Mouse (Mus musculus): Measurements from ENCODE around the gene Ramp3. TPM values are rescaled to one million over a fixed set of nuclear protein-coding genes. Genes with fewer than 3 reads are reported as not detected.

Ramp3 gene
- polyA plus RNA-seq, 1 experiment from 2014 or later = 10.4 TPM

GRCm38 (mm10) chr11:6679694-6680396 lies 21.5 kb downstream of the Ramp3 start:
- Histone ChIP-seq H3K4me2 (replicated peaks; ENCODE audit: low read depth, low read length) (no peak overlapping the region; the same call in 1 of the 2 replicates), H3K4me1 (ENCODE audit: control insufficient read depth, insufficient read depth, low read length) (peaks cover 10% of the 10 kb centered on the region; the same call in 1 of the 2 replicates), H3K27me3 (ENCODE audit: control insufficient read depth, insufficient read depth, low read length) (no peaks in the 10 kb centered on the region), H3K4me3 (ENCODE audit: low read length) (no peak overlapping the region), H3K9ac (ENCODE audit: low read depth, low read length) (peak overlapping the region; percentile 32; the same call in 1 of the 2 replicates), H3K27ac (ENCODE audit: low read depth, low read length) (peak overlapping the region; percentile 70), H3K36me3 (ENCODE audit: control insufficient read depth, insufficient read depth, low read length) (no peaks in the 10 kb centered on the region), H3K9me3 (ENCODE audit: control insufficient read depth, low read length) (no peaks in the 10 kb centered on the region)
- ATAC-seq (ENCODE audit: low FRiP score, low TSS enrichment) = peak; percentile 22; the same call in 1 of the 2 replicates
- 52% methylated on average over 17 of the region's 17 CpGs for WGBS

GRCm38 (mm10) chr11:6680397-6680818 lies 22.1 kb downstream of the Ramp3 start:
- no peaks in the 10 kb centered on the region for H3K9me3 ChIP-seq (ENCODE audit: control insufficient read depth, low read length)
- no peak overlapping the region for H3K4me3 ChIP-seq (ENCODE audit: low read length)
- H3K4me2 ChIP-seq (replicated peaks; ENCODE audit: low read depth, low read length) = no peak overlapping the region; the same call in 1 of the 2 replicates
- ATAC-seq (ENCODE audit: low FRiP score, low TSS enrichment) = peak; percentile 77
- H3K4me1 ChIP-seq (ENCODE audit: control insufficient read depth, insufficient read depth, low read length) = peaks cover 10% of the 10 kb centered on the region; the same call in 1 of the 2 replicates
- H3K9ac ChIP-seq (ENCODE audit: low read depth, low read length) = peak overlapping the region; percentile 32; the same call in 1 of the 2 replicates
- peak overlapping the region; percentile 70 for H3K27ac ChIP-seq (ENCODE audit: low read depth, low read length)
- WGBS = 15% methylated on average over 10 of the region's 10 CpGs
- H3K27me3 ChIP-seq (ENCODE audit: control insufficient read depth, insufficient read depth, low read length) = no peaks in the 10 kb centered on the region
- no peaks in the 10 kb centered on the region for H3K36me3 ChIP-seq (ENCODE audit: control insufficient read depth, insufficient read depth, low read length)

DNA sequence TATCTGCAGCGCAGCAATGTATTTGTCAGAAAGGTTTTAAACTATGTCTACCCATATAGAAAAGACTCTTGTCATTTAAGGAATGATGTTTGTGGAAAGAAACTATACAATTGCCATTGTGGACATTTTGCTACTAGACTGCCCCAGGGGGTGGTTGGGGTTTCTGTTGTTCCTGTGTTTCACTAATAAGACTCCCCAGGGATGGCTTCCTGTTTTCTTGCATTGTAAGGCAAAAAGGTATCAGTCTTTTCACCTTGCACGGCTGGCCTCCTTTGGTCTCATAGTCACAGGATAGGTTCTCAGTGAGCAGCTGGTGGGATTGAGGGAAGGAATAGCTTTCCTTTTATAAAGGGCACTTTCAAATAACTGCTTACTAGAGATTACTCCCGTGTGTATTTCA lies 26.4 kb downstream of the Ramp3 start:
- H3K9me3 ChIP-seq (ENCODE audit: control insufficient read depth, low read length) = no peaks in the 10 kb centered on the region
- 70% methylated on average over 3 of the region's 3 CpGs for WGBS

DNA sequence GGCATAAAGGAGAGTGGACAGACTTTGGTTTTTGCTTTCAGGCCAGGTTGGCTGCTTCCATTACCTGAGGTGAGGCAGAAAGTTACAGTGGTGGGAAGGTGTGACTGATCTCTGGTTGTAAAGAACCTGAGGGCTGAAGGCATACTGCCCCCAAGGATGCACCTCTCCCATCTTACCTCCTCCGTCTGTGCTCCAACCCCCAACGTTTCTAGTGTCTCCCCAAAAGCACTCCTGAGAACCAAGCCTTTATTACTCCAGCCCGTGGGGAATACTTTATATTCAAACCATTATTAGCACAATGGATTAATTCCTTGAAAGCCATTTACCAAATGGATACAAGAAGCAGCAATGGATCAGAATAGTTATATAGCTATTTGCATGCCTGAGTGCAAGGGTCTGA lies 30.6 kb downstream of the Ramp3 start:
- no peak overlapping the region for H3K4me2 ChIP-seq (replicated peaks; ENCODE audit: low read depth, low read length)
- H3K9ac ChIP-seq (ENCODE audit: low read depth, low read length) = no peak overlapping the region
- H3K36me3 ChIP-seq (ENCODE audit: control insufficient read depth, insufficient read depth, low read length) = no peaks in the 10 kb centered on the region
- no peak overlapping the region for H3K4me3 ChIP-seq (ENCODE audit: low read length)
- no peaks in the 10 kb centered on the region for H3K9me3 ChIP-seq (ENCODE audit: control insufficient read depth, low read length)
- H3K4me1 ChIP-seq (ENCODE audit: control insufficient read depth, insufficient read depth, low read length) = no peaks in the 10 kb centered on the region
- no peak for ATAC-seq (ENCODE audit: low FRiP score, low TSS enrichment)
- 73% methylated on average over 3 of the region's 3 CpGs for WGBS
- H3K27me3 ChIP-seq (ENCODE audit: control insufficient read depth, insufficient read depth, low read length) = no peaks in the 10 kb centered on the region
- no peak overlapping the region for H3K27ac ChIP-seq (ENCODE audit: low read depth, low read length)

More for the DNA sequence above, 26.4 kb downstream of the Ramp3 start:
- no peak overlapping the region for H3K27ac ChIP-seq (ENCODE audit: low read depth, low read length)
- no peaks in the 10 kb centered on the region for H3K27me3 ChIP-seq (ENCODE audit: control insufficient read depth, insufficient read depth, low read length)
- no peak overlapping the region for H3K4me2 ChIP-seq (replicated peaks; ENCODE audit: low read depth, low read length)
- peaks cover 10% of the 10 kb centered on the region; the same call in 1 of the 2 replicates for H3K4me1 ChIP-seq (ENCODE audit: control insufficient read depth, insufficient read depth, low read length)
- H3K4me3 ChIP-seq (ENCODE audit: low read length) = no peak overlapping the region
- no peak for ATAC-seq (ENCODE audit: low FRiP score, low TSS enrichment)
- H3K36me3 ChIP-seq (ENCODE audit: control insufficient read depth, insufficient read depth, low read length) = no peaks in the 10 kb centered on the region
- no peak overlapping the region for H3K9ac ChIP-seq (ENCODE audit: low read depth, low read length)

DNA sequence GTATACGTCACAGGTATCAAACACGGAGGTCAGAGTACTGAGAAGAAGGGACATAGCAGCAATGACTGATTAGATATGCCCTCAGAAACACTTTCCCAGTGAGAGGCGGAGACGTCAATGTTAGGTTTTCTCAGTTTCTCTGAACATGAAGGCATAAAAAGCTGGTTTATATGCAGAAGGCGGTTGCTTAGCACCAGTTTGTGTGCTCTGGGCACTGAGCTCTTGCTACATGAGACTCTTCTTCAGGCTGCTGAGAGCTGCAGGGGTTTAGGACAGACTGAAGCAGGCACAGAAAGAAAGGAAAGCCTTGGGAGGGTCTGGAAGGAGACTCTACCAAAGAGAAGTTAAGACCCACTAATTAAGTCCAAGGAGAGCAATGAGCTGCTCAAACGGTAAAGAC lies 34.0 kb downstream of the Ramp3 start:
- no peak overlapping the region for H3K4me2 ChIP-seq (replicated peaks; ENCODE audit: low read depth, low read length)
- no peak for ATAC-seq (ENCODE audit: low FRiP score, low TSS enrichment)
- H3K27me3 ChIP-seq (ENCODE audit: control insufficient read depth, insufficient read depth, low read length) = no peaks in the 10 kb centered on the region
- no peaks in the 10 kb centered on the region for H3K9me3 ChIP-seq (ENCODE audit: control insufficient read depth, low read length)
- no peaks in the 10 kb centered on the region for H3K4me1 ChIP-seq (ENCODE audit: control insufficient read depth, insufficient read depth, low read length)
- WGBS = 75% methylated on average over 6 of the region's 6 CpGs
- no peak overlapping the region for H3K9ac ChIP-seq (ENCODE audit: low read depth, low read length)
- H3K36me3 ChIP-seq (ENCODE audit: control insufficient read depth, insufficient read depth, low read length) = no peaks in the 10 kb centered on the region
- H3K27ac ChIP-seq (ENCODE audit: low read depth, low read length) = no peak overlapping the region
- H3K4me3 ChIP-seq (ENCODE audit: low read length) = no peak overlapping the region

DNA sequence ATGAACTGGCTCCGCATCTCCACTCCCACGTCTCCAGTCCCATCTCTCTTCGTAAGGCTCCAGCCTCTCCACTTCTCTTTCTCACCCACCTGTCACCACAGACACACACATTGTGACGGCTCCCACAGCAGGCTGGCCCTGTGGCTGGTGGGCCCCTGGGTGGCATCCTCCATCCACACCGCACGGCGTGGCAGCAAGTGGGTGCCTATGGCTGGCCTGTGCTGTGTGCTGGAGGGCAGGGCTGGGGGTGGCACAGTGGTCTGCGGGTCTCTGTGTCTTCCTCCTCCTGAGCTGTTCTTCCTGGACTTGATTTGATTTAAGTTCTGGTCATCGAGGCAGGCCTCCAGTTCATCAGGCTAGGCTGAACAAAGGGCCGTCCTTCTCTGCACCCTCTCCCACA lies 35.8 kb downstream of the Ramp3 start:
- Histone ChIP-seq H3K27me3 (ENCODE audit: control insufficient read depth, insufficient read depth, low read length) (no peaks in the 10 kb centered on the region), H3K9ac (ENCODE audit: low read depth, low read length) (no peak overlapping the region), H3K4me3 (ENCODE audit: low read length) (no peak overlapping the region), H3K9me3 (ENCODE audit: control insufficient read depth, low read length) (no peaks in the 10 kb centered on the region), H3K4me2 (replicated peaks; ENCODE audit: low read depth, low read length) (no peak overlapping the region), H3K27ac (ENCODE audit: low read depth, low read length) (no peak overlapping the region), H3K36me3 (ENCODE audit: control insufficient read depth, insufficient read depth, low read length) (no peaks in the 10 kb centered on the region), H3K4me1 (ENCODE audit: control insufficient read depth, insufficient read depth, low read length) (no peaks in the 10 kb centered on the region)
- ATAC-seq (ENCODE audit: low FRiP score, low TSS enrichment) = no peak
- 89% methylated on average over 10 of the region's 10 CpGs for WGBS

- Histone ChIP-seq H3K4me3 (ENCODE audit: low read length) (no peak overlapping the region), H3K27me3 (ENCODE audit: control insufficient read depth, insufficient read depth, low read length) (no peaks in the 10 kb centered on the region), H3K36me3 (ENCODE audit: control insufficient read depth, insufficient read depth, low read length) (no peaks in the 10 kb centered on the region), H3K4me1 (ENCODE audit: control insufficient read depth, insufficient read depth, low read length) (no peaks in the 10 kb centered on the region), H3K4me2 (replicated peaks; ENCODE audit: low read depth, low read length) (peak overlapping the region; percentile 12; the same call in 1 of the 2 replicates), H3K9ac (ENCODE audit: low read depth, low read length) (no peak overlapping the region), H3K27ac (ENCODE audit: low read depth, low read length) (no peak overlapping the region), H3K9me3 (ENCODE audit: control insufficient read depth, low read length) (no peaks in the 10 kb centered on the region)
- WGBS = 24% methylated on average over 12 of the region's 12 CpGs
- ATAC-seq (ENCODE audit: low FRiP score, low TSS enrichment) = peak; percentile 78
These were observed 36.9 kb downstream of the Ramp3 start for GRCm38 (mm10) chr11:6695176-6695575.

GRCm38 (mm10) chr11:6696551-6696950 lies 38.2 kb downstream of the Ramp3 start:
- no peak overlapping the region for H3K4me2 ChIP-seq (replicated peaks; ENCODE audit: low read depth, low read length)
- no peaks in the 10 kb centered on the region for H3K36me3 ChIP-seq (ENCODE audit: control insufficient read depth, insufficient read depth, low read length)
- 61% methylated on average over 8 of the region's 8 CpGs for WGBS
- no peak overlapping the region for H3K27ac ChIP-seq (ENCODE audit: low read depth, low read length)
- no peak overlapping the region for H3K4me3 ChIP-seq (ENCODE audit: low read length)
- ATAC-seq (ENCODE audit: low FRiP score, low TSS enrichment) = no peak
- no peaks in the 10 kb centered on the region for H3K4me1 ChIP-seq (ENCODE audit: control insufficient read depth, insufficient read depth, low read length)
- no peaks in the 10 kb centered on the region for H3K9me3 ChIP-seq (ENCODE audit: control insufficient read depth, low read length)
- no peak overlapping the region for H3K9ac ChIP-seq (ENCODE audit: low read depth, low read length)
- H3K27me3 ChIP-seq (ENCODE audit: control insufficient read depth, insufficient read depth, low read length) = no peaks in the 10 kb centered on the region

GRCm38 (mm10) chr11:6697751-6698150 lies 39.4 kb downstream of the Ramp3 start:
- H3K9ac ChIP-seq (ENCODE audit: low read depth, low read length) = no peak overlapping the region
- H3K36me3 ChIP-seq (ENCODE audit: control insufficient read depth, insufficient read depth, low read length) = no peaks in the 10 kb centered on the region
- H3K27ac ChIP-seq (ENCODE audit: low read depth, low read length) = no peak overlapping the region
- no peaks in the 10 kb centered on the region for H3K4me1 ChIP-seq (ENCODE audit: control insufficient read depth, insufficient read depth, low read length)
- no peaks in the 10 kb centered on the region for H3K27me3 ChIP-seq (ENCODE audit: control insufficient read depth, insufficient read depth, low read length)
- H3K4me3 ChIP-seq (ENCODE audit: low read length) = no peak overlapping the region
- no peak for ATAC-seq (ENCODE audit: low FRiP score, low TSS enrichment)
- no peaks in the 10 kb centered on the region for H3K9me3 ChIP-seq (ENCODE audit: control insufficient read depth, low read length)
- H3K4me2 ChIP-seq (replicated peaks; ENCODE audit: low read depth, low read length) = no peak overlapping the region
- 89% methylated on average over 10 of the region's 10 CpGs for WGBS

Measured in kidney, embryonic 14.5 days (tissue).